Mouse (Mus musculus): ENCODE results near the gene Plpp7.

- TF ChIP-seq POLR2A (IDR thresholded peaks at IDR 0.05; ENCODE audit: borderline replicate concordance, low read depth, low read length) (no peak), CTCF (IDR thresholded peaks at IDR 0.05; ENCODE audit: low read depth, low read length) (no peak)
Measured at GRCm38 (mm10) chr2:32139377-32139776, 44.0 kb downstream of the Plpp7 start.

Measured in bone marrow macrophage, adult 2 months (primary cell).